Mouse (Mus musculus) adrenal gland, adult 18-20 months (tissue): Measurements from ENCODE around the gene Mki67. TPM values are rescaled to one million over a fixed set of nuclear protein-coding genes. Genes with fewer than 3 reads are reported as not detected.

Experiments
- total RNA-seq, 2 experiments: library from RNA; stranded (reverse); gene quantifications; 1 replicate in 1 of 2; 2 replicates in 1 of 2; pipeline ENCODE4 v1.2.3; 2021

Mki67 gene
- total RNA-seq, 2 experiments from 2014 or later, result 1.8 to 2.3 TPM

Other genes with a start within 250 kb of the Mki67 start
- gene Clrn3, start 187.7 kb downstream of the Mki67 start, total RNA-seq, result not detected
- 1 to 10 TPM; 3.5 to 4.2 TPM for gene Ptpre, start 178.9 kb downstream of the Mki67 start, total RNA-seq